Mouse (Mus musculus) left cerebral cortex, adult 9 months (tissue): ENCODE measurements around the gene Cntrob.
A peak's percentile ranks its signal among the peaks of the same experiment; 100 is the strongest.
"Not testable (repeated sequence)": the region's sequence is repeated elsewhere in the genome, so short reads cannot be mapped to it uniquely, and the experiment has no call there.

ENCODE experiments used
- DNase-seq, 2 experiments: peaks; one replicate each; pipeline ENCODE4 v3.0.0; 2022; ENCODE audit warnings: low spot score in 2 of 2

Gene Cntrob

DNA sequence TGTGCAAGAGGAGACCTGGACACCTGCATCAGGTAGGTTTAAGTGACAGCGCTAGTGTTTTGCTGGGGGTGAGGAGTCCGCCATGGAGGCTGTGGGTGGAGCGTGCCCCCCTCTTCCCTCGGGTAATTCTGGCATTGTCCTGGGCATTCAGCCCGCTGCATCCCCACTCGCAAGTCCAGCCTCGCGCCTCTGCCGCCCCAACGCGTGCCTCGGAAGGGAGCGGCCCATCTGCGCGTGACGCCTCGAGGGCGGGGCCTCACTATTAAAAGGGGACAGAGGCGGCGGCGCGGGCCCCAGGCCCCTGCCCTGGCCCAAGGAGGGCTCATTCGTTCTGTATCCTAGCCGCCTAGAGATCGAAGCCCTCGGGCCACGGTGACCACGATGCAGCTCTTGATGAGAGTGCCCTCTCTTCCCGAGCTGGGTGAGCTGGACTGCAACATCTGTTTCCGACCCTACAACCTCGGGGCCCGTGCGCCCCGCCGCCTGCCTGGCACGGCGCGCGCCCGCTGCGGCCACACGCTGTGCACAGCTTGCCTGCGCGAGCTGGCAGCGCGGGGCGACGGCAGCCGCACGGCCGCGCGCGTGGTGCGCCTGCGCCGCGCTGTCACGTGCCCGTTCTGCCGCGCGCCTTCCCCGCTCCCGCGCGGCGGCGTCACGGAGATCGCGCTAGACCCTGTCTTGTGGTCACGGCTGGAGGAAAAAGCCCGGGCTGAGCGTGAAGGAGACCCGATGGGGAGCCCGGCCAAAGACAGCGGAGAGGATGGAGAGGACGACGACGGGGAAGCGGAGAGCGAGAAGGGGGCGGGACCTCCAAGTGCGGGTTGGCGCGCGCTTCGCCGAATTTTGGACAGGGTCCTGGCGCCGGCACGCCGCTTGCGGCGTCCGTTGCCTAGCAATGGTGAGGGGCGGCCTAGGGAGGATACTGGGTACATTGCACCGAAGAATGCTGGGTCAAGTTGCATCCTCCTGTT is 16.9 kb upstream of the Cntrob start, which contains the start of gene Rnf227:
TSS of gene Rnf227 (plus strand) at position 301 of the 971 bp plus-strand sequence.
- DNase-seq, result peak in 1 of 2 experiments; percentile 69

DNA sequence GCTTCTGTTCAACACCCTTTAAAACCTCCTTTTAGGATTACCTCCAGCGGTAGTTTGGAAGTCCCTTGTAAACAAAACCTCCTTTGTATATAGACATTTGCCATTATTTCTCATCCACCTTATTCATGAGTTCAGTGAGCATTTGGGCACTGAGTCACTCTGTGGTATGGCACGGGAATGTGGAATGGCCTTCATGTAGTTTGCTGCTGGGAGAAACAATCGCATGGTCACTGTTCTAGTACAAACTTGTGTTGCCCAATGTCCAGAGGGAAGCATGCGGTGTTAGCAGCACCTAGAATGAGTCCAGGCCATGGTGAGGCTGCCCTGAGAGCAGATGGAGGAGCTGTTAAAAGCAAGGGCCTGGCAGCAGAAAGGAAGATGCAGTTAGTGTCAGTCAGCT is 11.2 kb upstream of the Cntrob start:
- DNase-seq, result no peak

DNA sequence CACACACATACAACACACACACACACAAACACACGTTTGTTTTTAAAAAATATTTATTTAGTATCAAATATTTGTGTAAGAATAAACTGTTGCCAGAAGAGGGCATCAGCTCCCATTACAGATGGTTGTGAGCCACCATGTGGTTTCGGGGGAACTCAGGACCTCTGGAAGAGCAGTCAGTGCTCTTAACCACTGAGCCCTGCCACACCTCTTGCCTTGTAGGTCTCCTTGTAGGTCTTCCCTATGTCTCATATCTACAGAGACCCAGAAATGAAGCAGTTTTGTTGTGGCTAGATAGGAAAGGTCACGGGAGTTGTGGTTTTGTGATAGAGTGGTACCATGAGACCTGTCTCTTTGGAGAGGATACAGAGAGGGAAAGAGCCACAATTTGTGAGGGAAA is 10.3 kb upstream of the Cntrob start:
- DNase-seq, result no peak

DNA sequence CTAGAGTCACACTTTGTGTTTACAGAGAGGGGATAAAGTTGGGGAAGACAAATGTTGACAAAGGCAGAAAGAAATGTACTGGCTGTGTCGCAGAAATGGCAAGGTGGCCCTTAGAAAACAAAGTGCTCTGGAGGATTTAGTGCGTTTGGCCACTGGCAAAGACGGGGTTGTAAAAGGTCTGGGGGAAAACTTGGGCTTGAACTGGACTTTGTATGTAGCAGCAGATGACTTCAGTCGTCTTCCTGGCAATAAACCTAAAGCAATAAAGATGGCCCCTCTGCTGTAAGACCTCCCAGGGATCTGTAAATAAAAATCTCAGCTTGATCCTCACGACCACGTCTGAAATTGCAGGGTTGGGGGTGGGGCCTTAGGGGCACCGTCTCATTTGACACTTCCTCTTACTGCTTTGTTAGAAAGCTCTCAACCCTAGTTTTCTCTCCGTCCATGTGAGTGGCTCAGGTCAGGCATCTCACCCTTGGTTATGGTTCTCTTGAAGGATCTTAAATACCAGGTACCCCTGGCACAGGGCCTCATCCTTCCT is 9.2 kb upstream of the Cntrob start:
- no peak for DNase-seq

DNA sequence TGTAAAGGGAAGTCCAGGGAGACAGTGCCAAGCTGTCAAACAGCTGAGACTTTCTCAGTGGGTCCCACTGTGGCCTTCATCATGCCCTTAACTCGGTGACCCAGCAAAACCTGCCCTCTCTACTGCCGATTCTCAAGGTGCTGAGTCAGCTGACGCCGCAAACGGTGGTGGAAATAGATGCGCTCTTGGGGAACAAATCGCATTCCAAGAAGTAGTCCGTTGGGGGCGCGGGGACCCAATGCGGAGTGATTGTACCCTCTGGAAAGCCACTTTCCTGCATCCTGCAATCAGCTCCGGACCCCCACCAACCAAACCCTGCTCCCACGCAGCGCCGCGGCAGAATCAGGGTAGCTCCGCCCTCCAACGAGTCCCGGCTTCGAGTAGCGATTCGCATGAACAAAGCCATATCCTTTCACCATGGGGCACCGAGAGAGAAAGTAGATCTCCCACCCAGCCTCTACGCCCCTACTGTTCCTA is 8.4 kb upstream of the Cntrob start:
- peak in 1 of 2 experiments; percentile 82 for DNase-seq

DNA sequence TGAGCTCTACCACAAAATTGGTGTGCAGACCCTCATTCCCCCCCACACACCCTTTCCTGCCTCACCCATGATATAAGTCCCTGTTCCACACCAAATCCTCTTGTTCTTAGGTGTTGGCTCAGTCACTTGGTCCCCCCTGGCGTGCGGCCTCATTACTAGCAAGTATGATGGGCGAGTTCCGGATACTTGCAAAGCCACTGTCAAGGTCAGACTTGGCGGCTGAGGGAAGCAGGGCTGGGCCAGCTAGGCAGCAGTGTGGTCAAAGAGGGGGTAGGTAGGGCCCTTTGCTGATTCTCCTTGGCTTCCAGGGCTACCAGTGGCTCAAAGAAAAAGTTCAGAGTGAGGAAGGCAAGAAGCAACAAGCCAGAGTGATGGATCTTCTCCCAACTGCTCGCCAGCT is 7.6 kb upstream of the Cntrob start:
- no peak for DNase-seq

DNA sequence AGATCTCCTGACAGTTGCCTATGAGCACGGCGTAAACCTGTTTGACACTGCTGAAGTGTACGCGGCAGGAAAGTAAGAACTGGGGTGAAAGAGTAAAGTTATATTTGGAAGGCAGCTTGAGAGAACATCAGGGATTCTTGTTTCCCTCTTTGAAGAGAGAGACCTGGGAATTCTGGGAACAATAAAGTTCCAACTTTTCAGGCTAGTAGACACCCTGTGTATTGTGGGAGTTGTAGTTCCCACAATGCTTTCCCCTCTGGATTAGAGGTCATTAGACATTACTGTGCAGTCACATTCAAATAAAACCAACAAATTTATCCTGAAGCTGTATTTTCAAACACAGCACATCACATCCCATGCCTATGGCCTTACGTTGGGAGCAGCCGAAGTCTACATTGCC is 4.9 kb upstream of the Cntrob start:
- DNase-seq, result no peak

DNA sequence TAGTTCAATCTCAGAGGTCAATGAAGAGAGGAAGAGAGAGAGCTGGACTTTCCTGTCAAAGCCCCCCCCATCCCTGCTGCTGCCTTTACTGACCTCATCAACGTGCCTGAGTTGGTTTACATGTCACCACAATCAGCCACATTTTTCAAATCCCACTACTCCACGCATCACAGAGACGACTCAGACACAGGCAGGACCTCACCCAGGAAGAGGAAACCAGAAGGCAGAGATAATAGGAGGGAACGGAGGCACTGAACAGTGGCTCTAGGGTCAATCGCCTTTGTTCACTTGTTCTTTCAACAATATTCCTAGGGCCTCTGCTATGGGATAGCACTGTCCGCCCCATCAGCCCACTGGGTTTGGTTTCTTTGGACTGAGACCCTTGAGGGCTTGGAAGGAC is 4.1 kb upstream of the Cntrob start:
- DNase-seq, result no peak

DNA sequence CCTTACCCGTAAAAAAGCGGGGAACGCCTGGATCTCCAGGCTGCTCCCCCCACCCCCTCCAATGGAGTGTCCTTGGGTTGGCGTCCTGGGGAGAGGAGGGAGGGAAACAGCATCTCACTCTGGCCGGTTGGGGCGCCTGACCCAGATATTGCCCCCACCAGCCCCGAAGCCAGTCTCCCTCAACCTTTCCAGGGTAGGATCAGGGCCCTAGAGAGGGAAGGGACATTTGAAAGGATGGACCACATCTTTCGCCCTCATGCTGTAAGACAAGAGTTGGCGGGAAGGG is 3.5 kb upstream of the Cntrob start:
- no peak for DNase-seq

DNA sequence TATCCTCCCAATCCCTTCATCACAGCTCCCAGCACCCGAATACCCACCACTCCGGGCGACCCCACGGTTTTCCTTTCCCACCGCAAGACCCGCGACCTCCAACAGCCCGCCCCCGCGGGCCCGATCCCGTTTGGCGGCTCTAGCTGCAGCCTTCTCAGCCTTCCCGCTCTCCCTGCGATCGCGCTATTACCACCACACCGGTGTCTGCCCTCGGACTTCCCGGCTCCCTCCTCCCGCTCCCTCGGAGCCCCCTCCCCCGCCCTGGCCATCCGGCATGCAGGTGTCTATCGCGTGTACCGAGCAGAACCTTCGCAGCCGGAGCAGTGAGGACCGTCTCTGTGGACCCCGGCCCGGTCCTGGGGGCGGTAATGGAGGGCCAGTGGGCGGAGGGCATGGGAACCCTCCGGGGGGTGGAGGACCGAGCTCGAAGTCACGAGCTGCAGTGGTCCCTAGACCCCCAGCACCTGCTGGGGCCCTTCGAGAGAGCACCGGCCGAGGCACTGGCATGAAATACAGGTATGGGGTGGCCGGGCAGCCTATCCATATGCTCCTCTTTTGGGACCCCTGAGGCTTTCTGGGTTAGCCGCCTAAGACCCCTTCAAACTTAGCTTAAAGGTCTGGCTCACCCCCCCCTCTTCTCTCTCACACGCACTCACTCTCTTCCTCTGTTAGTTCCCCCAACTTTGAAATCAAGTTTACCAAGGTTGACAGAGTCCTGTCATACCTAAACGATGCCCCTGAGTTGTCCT is 3.0 kb upstream of the Cntrob start:
- DNase-seq, result no peak

DNA sequence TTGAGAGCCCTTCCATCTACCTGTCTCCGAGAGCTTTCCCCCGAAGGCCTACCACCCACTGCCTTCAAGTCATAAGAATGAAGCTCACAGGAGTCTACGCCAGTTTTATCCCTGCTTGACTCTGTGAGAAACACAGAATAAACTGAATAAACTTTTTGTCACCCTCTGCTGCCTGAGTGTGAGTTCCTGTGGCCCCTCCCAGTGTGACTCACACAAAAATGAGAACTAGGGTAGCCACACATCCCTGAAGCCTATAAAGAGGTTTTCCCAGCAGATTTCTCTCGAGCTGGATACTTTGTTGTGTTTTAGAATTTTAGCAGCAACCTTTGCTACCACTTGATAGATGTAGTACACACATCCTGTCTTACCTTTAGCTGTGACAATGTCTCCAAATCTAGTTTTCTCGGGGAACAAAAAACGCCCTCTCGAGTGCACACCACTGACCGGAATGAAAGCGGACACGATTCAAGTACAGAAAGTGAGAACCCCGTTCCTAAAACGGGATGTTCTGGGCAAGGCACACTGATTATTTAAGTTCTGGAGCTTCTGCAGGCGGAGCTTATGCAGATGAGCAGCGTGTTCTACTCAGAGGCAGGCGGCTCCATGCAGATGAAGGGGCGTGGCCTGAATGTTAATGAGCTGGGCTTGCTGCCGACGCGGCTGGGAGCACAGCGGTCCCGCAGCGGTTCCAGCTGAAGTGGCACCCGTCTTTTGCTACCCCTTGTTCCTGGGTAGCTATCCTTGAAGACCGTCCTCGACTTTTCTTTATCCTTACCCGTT is 2.2 kb upstream of the Cntrob start, which contains the start of gene Kcnab3:
TSS of gene Kcnab3 (plus strand) at position 631 of the 780 bp plus-strand sequence.
- DNase-seq, result peak in 1 of 2 experiments; percentile 86

DNA sequence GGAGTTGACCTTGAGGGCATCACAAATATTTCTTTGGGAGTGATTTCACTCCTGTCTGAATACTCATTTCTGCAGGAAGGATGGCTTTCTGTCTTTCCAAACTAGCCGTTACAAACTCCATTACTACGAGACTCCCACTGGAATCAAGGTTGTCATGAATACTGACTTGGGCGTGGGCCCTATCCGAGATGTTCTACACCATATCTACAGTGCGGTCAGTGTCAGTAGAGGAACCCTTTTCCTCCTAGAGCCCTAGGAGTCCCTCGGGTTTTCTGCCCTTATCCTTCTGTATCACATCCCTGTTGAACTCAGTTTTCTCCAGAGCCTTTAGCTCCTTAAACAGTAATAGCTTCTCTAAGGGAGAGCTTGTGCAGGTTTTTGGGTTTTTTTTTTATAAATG is 1.2 kb upstream of the Cntrob start:
- no peak for DNase-seq

DNA sequence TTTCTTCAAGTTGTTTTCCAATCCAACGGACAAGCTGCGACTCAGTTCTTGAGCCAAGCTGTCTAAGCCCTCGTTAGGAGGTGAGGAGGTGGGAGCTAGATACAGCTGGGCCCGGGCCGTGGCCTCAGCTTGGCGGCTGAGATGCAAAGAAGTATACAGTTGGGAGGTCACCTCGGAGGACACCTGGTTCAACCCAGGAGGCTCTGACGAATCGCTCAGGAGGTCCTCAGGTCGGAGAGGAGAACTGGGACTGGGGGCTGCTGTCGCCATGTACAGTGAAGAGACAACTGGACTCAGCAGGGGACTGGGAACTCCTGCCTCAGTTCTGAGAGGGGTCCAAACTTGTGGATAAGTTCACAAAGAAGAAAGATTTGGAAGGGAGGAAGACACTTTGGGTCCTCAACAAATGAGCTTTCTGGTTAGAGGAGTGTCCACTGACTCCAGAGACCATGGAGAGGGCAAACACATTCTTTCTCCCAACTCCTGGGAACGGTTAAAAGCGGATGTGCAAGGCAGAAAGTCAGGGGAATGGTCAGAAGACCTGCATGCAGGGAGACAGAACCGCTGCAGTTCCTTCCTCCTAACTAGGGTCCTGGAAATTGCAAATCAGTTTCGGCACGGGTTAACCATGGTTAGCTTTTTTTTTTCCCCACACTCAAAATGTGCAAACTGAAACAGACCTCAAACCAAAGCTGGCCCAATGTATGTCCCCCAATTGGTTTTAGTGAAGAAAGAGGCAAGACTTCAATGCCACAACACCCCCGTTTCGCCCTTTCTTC is 693 bp downstream of the Cntrob start:
- no peak for DNase-seq

DNA sequence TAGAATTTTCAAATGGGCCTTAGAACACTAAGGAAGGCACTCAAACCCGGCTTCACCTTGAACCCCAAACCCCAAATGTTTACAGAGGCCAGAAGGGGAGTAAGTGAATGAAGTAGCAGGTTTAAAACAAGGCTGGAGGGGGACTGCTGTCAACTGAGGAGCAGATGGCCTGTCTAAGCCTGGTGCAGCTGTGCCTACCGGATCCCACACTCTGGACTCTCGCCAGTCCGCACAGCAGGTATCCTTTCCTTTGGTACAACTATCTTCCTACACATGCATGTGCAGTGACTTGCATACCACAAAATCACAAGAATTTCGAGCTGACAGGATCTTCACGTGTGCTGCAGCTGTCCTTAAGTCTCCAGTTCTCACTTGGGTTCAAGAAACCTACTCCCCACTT is 1.6 kb downstream of the Cntrob start:
- DNase-seq, result peak in 1 of 2 experiments; percentile 63

DNA sequence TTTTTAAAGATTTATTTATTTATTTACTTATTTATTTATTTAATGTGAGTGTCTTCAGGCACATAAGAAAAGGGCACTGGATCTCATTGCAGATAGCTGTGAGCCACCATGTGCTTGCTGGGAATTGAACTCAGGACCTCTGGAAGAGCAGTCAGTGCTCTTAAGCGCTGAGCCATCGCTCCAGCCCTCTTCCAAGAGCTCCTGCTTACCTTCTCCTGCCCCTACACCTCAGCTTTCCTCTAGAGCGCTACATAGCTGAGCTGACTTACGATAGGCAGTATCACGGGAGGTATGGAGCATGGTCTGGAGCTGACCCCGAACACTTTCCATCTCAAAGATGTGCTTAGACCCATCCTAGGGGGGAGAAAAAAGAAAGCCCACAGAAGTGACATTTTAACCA is 2.0 kb downstream of the Cntrob start:
- DNase-seq, result no peak

DNA sequence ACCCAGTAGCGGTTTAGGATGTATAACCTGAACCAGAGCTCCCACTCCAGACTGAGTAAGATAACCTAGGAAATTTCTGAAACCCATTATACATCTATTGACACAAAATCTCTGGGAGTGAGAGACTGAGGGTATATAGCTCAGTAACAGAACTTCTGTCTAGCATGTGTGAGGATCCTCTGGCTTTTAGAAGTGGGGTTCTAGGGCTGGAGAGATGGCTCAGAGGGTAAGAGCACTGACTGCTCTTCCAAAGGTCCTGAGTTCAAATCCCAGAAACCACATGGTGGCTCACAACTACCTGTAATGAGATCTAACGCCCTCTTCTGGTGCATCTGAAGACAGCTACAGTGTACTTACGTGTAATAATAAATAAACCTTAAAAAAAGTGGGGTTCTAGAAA is 5.6 kb downstream of the Cntrob start:
- DNase-seq, result not testable (repeated sequence)

DNA sequence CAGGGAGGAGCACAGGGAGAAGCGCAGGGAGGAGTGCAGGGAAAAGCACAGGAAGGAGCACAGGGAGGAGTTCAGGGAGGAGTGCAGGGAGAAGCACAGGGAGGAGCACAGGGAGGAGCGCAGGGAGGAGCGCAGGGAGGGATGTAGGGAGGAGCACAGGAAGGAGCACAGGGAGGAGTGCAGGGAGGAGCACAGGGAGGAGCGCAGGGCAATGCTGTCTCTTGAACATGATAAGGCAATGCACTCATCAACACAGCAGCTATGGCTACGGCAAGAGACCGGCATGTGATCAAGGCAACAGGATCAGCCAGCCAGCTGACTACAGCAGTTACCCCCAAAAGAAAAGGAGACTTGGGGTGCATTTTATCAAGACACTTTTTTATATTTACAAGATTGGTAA is 7.2 kb downstream of the Cntrob start:
- no peak for DNase-seq

DNA sequence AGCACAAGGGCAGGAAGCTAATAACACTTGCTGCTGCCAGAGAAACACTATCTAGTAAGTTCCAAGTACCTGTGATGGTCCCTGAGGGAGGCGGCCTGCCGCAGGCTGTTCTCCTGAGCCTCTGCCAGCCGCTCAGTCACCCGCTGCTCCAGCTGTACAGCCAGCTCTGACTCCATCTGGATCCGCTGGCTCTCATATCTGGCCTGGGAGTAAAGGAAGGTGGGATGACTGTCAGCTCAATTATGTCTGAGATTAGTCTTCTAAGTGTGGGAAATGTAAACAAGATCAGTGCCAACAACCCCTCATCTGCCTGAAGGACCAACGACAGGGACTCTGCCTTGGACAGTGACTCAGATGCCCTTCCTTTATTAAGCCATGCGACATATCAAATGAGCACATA is 12.3 kb downstream of the Cntrob start:
- no peak for DNase-seq

DNA sequence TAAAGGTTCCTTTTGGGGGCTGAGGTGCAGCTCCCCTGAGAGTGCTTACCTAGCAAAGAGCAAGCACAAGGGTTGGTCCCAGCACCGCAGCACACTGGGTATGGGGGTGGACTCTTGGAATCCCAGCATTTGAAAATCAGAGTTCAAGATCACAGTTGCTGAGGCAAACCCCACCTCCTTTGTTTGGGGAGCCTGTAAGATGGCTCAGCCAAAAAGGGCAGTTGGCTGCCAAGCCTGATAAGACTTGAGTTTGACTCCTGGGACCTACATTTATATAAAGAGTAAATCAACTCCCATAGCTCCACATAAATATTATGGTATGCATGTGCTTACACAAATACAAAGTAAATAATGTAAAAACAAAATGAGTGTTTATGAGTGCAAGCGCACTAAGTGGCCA is 17.5 kb downstream of the Cntrob start:
- no peak for DNase-seq

DNA sequence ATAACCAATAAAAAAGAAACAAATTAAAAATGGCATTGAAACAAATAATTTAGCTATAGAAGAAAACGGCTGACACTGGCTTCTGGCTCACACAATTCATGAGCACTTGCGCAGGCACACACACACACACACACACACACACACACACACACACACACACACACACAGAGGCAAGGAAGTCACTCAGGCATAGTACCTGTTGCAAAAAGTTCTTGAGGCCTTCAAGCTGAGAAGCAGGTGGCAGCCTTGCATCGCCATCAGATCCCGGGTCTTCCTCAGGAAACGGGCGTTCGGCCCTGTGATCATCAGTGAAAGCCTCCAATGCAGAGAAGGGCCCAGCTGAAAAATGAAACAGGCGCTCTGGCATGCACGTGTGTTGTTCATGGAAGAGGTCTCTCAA is 18.3 kb downstream of the Cntrob start:
- no peak for DNase-seq

DNA sequence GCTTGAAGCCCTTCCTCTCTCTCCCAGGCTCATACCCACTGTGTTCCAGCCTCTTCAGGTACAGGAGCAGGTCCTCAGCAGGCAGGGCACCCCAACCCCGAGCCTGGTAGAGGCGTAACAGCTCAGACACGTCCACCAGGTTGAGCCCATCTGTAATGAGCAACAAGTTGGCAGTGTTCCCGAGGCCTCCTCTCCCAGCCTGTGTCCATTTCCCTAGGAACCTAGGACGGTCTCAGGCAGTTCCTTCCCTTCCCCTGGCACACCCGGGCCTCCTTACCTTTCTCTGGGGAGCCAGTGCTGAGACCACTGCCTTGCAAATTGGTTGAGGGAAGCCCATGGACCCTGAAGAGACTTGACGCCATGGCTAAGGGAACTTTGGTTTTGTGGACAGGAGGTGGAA is 20.8 kb downstream of the Cntrob start:
- DNase-seq, result no peak
